Mouse (Mus musculus) left cerebral cortex, adult 9 months (tissue): ENCODE data around the gene Stk26.

Experiments
- DNase-seq, 2 experiments: peaks; one replicate each; pipeline ENCODE4 v3.0.0; 2022; ENCODE audit warnings: low spot score in 2 of 2

Gene Stk26

DNA sequence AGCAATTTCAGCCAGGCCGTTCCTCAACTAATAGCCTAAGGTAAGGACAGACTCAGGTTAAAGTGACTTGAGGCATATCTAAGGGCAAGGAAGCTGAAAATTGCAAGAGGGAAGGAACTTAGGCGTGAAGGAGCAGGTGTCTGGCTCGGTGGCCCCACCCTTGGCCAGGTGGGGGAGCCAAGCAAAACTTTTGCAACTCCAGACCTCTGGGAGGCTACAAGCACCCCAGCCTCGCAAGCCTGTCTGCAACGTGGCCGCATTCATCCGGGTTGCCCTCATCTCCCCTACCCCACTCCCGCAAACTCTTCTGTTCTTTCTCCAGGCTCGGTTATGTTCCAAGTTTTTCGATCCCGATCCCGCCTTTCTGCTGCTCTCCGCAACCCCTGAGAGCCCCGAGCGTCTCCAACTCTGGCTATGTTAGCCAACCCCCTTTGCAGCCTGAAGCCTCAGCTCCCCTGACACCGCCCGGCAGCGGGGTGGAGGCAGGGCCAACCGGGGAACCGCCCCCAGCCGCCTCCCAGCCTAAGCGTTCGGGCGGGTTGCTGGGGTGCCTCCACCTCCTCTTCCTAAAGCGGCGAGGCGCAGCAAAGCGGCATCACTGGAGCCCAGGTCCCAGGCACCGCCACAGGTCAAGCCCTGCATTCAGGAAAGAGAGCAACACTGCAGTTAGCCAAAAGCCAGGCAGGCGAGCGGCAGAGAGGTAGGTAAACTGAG, at the start of gene Stk26:
Stk26 (plus strand) TSS at position 201 of the 714 bp plus-strand sequence.
- DNase-seq, result peak in 1 of 2 experiments; percentile 14

DNA sequence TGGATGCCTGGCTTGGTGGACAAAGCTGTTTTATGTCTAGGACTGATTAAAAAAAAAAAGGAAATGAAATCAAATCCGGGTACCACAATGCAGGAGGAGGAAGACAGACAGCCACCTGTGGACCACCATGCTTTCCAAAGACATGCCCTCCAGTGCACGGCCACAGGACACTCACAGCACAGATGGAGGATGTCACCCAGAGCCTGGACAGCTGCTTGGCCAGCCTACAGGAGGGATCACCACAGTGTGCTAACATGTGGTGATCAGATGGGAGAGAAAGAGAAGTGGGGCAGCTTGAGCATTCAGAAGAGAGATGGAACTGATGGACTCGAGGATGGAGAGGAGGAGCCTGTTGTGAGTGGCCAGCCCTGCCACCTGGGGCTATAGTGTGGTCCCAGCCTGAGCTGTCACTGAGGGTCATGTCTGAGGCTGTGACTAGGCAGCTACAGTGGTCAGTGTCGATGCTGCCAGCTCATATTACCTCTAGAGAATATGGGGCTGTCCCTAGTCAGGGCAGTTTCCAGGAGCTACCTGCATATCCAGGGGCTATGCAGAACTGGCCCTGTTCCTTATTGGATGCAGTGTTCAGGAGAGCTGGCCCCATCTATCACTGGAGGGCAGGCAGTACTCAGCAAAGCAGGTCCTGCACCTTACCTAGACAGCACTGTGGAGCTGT, 47.7 kb upstream of the Stk26 start:
- no peak for DNase-seq

DNA sequence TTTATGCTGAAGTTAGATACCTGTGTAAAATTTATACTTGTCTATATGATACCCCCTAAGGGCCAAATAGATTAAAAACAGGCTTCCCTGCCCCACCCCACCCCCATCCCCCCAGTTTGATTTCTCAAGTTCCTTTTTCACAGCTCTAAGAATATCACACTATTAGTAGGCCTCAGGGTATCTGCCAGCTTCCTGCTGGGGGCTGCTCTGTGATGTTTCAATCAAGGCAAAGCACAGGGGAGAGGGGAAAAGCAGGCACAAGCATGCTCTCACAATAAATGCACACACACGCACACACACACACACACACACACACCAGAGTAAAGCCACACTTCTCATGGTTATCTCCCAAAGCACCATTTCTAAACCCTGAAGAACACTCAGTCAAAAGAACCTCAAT, 43.0 kb upstream of the Stk26 start:
- no peak for DNase-seq

- no peak for DNase-seq
These were observed 42.3 kb upstream of the Stk26 start for GRCm38 (mm10) chrX:50798571-50798970.

- no peak for DNase-seq
These were observed 41.1 kb upstream of the Stk26 start for GRCm38 (mm10) chrX:50799656-50800188.

GRCm38 (mm10) chrX:50805654-50806053, 35.2 kb upstream of the Stk26 start:
- no peak for DNase-seq

- DNase-seq, result no peak
These were observed 17.0 kb upstream of the Stk26 start for GRCm38 (mm10) chrX:50823856-50824255.

DNA sequence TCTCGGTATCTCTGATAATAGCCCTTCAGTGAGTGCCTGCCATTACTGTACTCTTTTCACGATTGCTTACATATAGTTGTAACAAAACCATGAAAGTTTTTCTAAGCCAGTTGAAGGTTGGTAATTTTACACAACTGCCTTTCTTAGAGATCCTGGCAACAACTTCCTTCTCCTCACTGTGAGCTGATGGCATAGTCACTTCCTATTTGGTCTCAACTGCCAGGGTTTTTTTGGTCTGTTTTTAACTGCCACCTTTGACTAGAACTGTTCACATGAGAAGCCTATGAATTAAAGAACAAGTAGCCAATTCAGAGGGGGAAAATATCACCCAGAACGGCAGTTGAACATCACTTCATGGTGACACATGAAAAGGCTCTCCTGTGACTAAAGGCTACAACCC, 5.3 kb upstream of the Stk26 start:
- no peak for DNase-seq

DNA sequence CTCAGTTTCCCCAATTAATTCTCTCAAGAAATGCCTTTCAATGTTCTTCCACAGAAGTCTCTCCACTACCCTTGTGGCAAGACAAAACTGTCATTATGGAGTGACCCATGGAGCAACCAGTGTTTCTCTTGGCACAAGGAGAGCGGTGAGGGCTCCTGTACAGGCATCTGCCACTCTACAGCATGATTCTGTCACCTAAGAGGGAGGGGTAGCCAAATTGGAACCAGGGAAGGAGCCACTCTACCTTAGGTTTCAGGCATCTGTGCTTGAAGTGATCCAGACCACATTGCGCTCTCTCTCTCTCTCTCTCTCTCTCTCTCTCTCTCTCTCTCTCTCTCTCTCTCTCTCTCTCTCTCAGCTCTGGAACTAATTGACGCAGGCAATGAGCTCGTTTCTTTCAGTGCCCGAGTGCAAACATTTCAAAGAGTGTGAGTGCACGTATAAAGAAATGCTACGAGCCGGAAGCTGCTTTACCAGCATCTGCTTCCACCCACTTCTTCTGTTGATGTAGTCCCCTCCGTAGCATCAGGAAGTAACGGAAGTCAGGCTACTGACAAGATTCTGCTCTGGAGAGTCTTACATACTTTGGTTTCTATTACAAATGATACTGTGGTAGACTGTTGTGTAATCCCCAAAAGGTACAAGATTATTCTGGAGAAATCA, 4.7 kb upstream of the Stk26 start:
- DNase-seq, result no peak

DNA sequence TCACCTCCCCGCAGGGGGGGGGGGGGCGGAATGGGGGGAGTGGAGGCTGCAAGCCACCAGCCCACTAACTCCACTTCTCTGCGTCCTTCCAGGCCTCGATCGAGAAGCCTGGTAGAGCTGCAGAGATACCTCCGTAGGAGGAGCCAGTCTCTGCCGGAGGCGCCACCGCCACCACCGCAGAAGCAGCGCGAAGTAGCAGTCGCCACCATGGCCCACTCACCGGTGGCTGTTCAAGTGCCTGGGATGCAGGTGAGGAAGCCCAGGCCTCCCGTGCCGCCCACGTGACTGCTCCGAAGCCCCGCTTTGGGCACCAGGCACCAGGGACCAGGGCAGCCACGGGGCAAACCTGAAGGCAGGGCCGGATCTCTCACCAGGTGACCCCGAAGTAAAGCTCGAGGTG, 740 bp downstream of the Stk26 start:
- peak in 1 of 2 experiments; percentile 2 for DNase-seq

- no peak for DNase-seq
These were observed 1.2 kb downstream of the Stk26 start for GRCm38 (mm10) chrX:50842046-50842445.

DNA sequence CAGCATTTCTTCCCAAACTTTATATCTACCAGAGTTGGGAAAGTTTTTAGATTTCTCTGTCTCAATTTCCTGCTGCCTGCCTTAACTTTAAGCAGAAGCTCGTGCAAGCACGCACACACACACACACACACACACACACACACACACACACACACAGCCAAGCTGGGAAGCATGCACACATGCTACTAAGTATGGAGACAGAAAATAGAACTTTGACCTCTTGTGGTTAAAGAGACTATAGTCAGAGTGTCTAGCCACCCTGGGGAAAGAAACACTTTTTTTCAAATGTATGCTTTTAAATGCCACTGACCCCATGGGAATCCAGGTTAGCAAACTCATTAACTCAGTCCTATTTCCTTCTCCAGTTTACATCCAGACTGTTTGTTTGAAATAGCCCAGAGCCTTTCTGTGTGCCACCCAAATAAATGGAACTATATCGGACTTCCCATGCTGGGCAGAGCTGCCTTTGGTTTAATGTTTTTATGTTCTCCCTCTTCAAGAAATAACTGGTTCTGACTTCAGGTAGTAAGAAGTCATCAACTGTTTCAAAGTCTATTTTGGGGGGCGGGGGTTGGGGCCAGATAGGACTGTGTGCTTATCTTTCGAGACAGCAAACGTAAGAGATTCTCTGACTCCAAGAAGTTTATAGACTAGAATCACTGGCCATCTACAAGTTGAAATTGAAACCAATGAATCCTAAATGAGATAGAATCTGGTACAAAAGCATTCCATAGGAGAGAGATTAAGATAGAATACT, 9.8 kb downstream of the Stk26 start:
- DNase-seq, result no peak

DNA sequence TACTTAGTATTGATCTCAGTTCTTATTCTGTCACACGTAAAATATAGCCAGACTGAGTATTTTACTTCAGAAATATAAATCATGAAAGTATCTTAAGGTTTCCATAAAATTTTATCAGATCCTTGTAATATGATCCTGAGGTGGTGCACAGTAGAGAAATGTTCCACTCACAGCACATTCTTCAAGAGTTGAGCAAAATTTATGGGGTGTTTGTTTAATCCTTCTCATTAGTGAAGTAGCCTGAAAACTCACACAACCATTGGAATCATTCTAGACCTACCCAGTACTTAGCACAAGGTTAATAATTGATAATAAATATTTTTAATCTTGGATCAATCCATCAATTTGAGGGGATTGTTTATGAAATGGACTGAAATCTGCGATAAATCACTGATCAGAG, 22.9 kb downstream of the Stk26 start:
- no peak for DNase-seq

DNA sequence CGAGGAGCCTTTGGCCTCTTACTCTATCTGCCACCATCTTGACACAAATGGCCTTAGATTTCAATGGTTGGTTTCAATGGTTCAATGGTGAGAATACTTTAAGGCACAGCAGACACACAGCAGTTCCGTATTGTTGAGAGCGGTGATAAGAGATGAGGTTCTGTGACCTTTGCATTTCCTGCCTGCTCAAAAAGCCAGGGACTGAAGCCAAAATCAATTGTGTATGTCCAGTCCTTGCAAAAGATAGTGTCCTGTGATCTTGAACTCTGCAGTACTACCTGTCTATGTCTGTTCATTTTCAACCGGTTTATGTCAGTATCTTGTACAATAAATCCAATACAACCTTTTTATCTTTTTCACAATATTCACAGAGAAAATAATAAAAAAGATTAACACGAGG, 23.9 kb downstream of the Stk26 start:
- no peak for DNase-seq

- no peak for DNase-seq
These were observed 33.6 kb downstream of the Stk26 start for GRCm38 (mm10) chrX:50874246-50875002.

DNA sequence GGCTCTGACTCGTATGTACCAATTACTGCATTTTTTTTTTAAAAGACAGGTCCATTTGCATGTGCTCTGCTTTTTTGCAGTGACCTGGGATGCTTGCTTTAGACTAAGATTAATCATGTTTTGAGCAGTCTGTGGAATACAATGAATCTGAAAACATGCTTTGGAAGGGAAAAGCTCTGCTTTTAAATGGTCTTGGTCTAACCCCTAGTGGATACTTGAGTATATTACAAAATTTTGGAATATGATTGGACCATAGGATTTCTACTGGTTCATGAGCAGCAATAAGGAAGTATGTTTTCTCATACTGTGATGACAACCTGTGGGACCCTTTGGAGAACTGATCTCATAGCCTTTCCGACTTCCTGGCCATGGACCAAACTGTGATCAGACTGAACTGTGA, 47.2 kb downstream of the Stk26 start:
- no peak for DNase-seq

DNA sequence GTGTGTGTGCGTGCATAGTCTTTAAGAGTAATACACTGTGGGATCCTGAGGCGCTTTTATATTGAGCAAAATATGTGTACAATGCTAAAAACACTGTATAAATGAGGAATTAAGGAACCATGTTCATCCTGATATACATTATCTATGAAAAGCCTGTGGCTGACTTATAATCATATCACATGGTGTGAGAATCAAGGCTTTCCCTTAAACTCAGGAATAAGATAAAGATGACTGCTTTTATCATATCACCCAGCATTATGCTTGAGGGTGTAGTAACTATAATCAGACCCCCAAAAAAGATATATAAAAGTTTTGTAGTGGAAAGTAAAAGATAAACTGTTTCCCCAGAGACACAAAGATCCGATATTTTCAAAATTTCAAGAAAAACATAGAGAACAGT, 62.6 kb downstream of the Stk26 start:
- DNase-seq, result no peak

DNA sequence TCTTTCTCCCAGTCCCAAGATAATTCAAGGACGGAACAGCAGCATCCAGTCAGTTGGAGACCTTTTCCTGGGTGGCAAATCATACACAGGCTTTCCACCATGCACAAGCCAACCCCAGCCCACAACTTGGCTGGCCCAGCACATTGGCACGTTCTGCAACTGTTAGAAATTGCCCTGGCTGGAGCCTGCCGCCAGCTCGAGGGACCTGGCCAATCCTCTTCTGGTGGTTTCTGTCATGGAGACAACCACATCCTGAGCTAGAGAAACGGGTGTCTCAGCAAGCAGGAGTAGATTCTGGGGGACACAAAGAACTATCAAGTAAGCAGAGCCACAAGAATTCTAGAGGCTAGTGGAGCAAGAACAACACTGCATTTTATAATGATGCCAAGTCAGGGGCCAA, 69.1 kb downstream of the Stk26 start:
- DNase-seq, result no peak

- DNase-seq, result no peak
These were observed 76.5 kb downstream of the Stk26 start for GRCm38 (mm10) chrX:50917389-50917788.

- no peak for DNase-seq
These were observed 77.9 kb downstream of the Stk26 start for GRCm38 (mm10) chrX:50918754-50919153.
